Mouse (Mus musculus): ENCODE data around the gene Stk31. TPM values are rescaled to one million over a fixed set of nuclear protein-coding genes. Genes with fewer than 3 reads are reported as not detected.
A peak's percentile ranks its signal among the peaks of the same experiment; 100 is the strongest.

Stk31 gene
- polyA plus RNA-seq, 1 experiment, result 3.4 TPM

DNA sequence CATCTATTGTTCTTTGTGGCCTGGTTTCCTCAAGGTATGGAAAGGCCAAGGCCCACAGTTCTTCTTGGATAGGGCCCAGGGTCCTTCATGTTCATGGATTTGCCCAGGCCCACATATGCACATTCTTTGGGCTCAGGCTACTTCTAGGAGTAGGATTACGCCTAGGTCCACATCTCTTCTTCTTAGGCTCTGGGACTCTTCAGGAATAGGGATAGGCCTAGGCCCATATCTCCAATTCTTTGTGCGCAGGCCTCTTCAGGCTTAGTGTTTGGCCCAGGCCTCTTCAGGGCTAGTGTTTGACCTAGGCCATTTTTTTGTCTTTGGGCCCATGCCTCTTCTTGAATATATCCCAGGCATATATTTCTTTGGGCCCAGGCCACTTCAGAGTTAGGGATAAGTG lies 87.8 kb downstream of the Stk31 start:
- Histone ChIP-seq H3K4me1 (ENCODE audit: control insufficient read depth, insufficient read depth, low read length) (no peaks in the 10 kb centered on the region), H3K9ac (ENCODE audit: low read depth, poor library complexity, severe bottlenecking) (no peak overlapping the region), H3K27ac (ENCODE audit: insufficient read depth, low read length) (no peak overlapping the region), H3K9me3 (replicated peaks; ENCODE audit: control insufficient read depth, insufficient read depth, low read length, poor library complexity, severe bottlenecking) (peaks cover 27% of the 10 kb centered on the region), H3K36me3 (ENCODE audit: control insufficient read depth, insufficient read depth, low read length, poor library complexity, severe bottlenecking) (no peaks in the 10 kb centered on the region), H3K4me3 (ENCODE audit: low read depth, low read length) (no peak overlapping the region), H3K27me3 (ENCODE audit: control insufficient read depth, insufficient read depth, low read length, poor library complexity, severe bottlenecking) (no peaks in the 10 kb centered on the region)
- TF ChIP-seq POLR2A (IDR thresholded peaks at IDR 0.05; ENCODE audit: insufficient read depth, low read length) (no peak), EP300 (IDR thresholded peaks at IDR 0.05; ENCODE audit: insufficient read depth, low read depth, low read length) (no peak), CTCF (IDR thresholded peaks at IDR 0.05; ENCODE audit: low read depth, low read length) (no peak)

DNA sequence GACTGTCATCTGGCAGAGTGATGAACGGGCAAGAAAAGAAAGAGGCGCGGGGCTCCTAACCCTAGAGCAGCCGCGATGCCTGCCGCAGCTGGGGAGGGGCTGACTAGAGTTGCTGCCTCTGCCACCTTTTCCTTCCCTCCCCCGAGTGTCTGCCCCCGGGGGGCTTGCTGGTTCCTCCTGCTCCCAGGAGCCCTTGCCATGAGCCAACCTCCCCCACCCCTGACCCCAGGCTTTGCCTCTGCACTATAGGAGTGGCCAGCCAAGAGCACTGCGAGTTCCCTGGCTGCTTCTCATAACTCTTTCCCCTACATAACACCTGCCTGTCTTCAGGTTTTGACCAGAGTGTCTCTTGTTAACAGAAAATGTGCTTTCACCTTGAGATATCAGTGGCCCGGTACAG lies 96.1 kb downstream of the Stk31 start:
- Histone ChIP-seq H3K4me3 (ENCODE audit: low read depth, low read length) (no peak overlapping the region), H3K27me3 (ENCODE audit: control insufficient read depth, insufficient read depth, low read length, poor library complexity, severe bottlenecking) (no peaks in the 10 kb centered on the region), H3K36me3 (ENCODE audit: control insufficient read depth, insufficient read depth, low read length, poor library complexity, severe bottlenecking) (no peaks in the 10 kb centered on the region), H3K9ac (ENCODE audit: low read depth, poor library complexity, severe bottlenecking) (no peak overlapping the region), H3K4me1 (ENCODE audit: control insufficient read depth, insufficient read depth, low read length) (no peaks in the 10 kb centered on the region), H3K9me3 (replicated peaks; ENCODE audit: control insufficient read depth, insufficient read depth, low read length, poor library complexity, severe bottlenecking) (peaks cover 5% of the 10 kb centered on the region; the same call in 1 of the 2 replicates), H3K27ac (ENCODE audit: insufficient read depth, low read length) (no peak overlapping the region)
- TF ChIP-seq EP300 (IDR thresholded peaks at IDR 0.05; ENCODE audit: insufficient read depth, low read depth, low read length) (no peak), POLR2A (IDR thresholded peaks at IDR 0.05; ENCODE audit: insufficient read depth, low read length) (no peak), CTCF (IDR thresholded peaks at IDR 0.05; ENCODE audit: low read depth, low read length) (no peak)

DNA sequence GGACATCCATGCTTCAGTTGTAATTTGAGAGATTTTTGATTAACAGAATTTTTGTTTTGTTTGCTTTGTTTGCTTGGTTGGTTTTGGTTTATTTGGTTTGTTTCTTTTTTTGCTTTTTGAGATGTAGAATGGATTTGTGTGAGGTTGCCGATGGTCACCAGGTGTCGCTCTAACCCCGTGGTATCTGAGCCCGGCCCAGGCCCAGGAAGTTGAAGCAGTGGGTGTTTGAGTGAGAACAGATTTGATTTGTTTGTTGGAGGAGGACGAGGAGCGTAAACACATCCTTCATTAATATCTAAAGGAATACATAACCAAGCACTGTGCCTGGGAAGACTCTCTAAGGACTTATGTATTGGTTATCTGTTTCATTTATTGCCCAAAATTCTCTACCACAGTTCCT lies 123.6 kb downstream of the Stk31 start:
- TF ChIP-seq CTCF (IDR thresholded peaks at IDR 0.05; ENCODE audit: low read depth, low read length) (peak; percentile 88), EP300 (IDR thresholded peaks at IDR 0.05; ENCODE audit: insufficient read depth, low read depth, low read length) (no peak), POLR2A (IDR thresholded peaks at IDR 0.05; ENCODE audit: insufficient read depth, low read length) (no peak)
- H3K9ac ChIP-seq (ENCODE audit: low read depth, poor library complexity, severe bottlenecking), result no peak overlapping the region

More for the DNA sequence above, 123.6 kb downstream of the Stk31 start:
- Histone ChIP-seq H3K27ac (ENCODE audit: insufficient read depth, low read length) (no peak overlapping the region), H3K27me3 (ENCODE audit: control insufficient read depth, insufficient read depth, low read length, poor library complexity, severe bottlenecking) (no peaks in the 10 kb centered on the region), H3K4me3 (ENCODE audit: low read depth, low read length) (no peak overlapping the region), H3K36me3 (ENCODE audit: control insufficient read depth, insufficient read depth, low read length, poor library complexity, severe bottlenecking) (no peaks in the 10 kb centered on the region), H3K9me3 (replicated peaks; ENCODE audit: control insufficient read depth, insufficient read depth, low read length, poor library complexity, severe bottlenecking) (no peaks in the 10 kb centered on the region), H3K4me1 (ENCODE audit: control insufficient read depth, insufficient read depth, low read length) (no peaks in the 10 kb centered on the region)

Other genes starting within 250 kb of the Stk31 start
- gene Igf2bp3, start 180.6 kb upstream of the Stk31 start, polyA plus RNA-seq (2011; ENCODE audit: insufficient read depth, insufficient read length, low read depth, missing spikeins), result 78.2 and 85.8 TPM in 2 replicates
- gene Tra2a, start 131.6 kb upstream of the Stk31 start, polyA plus RNA-seq (2011; ENCODE audit: insufficient read depth, insufficient read length, low read depth, missing spikeins), result 312 and 328 TPM in 2 replicates
- gene Ccdc126, start 76.3 kb upstream of the Stk31 start, polyA plus RNA-seq (2011; ENCODE audit: insufficient read depth, insufficient read length, low read depth, missing spikeins), result 4.0 and 4.2 TPM in 2 replicates
- 12.7 and 13.8 TPM in 2 replicates for gene Fam221a, start 27.9 kb upstream of the Stk31 start, polyA plus RNA-seq (2011; ENCODE audit: insufficient read depth, insufficient read length, low read depth, missing spikeins)

Measured in ES-Bruce4 (cell line).